Mouse (Mus musculus): ENCODE results near the gene Rhox4f.
"Not testable (repeated sequence)": the region's sequence is repeated elsewhere in the genome, so short reads cannot be mapped to it uniquely, and the experiment has no call there.

- not testable (repeated sequence) for TF ChIP-seq CTCF (conservative IDR thresholded peaks at IDR 0.05; ENCODE audit: low read length); NANOG (IDR thresholded peaks at IDR 0.05; ENCODE audit: borderline replicate concordance, low read length)
Measured at GRCm38 (mm10) chrX:37572638-37573037, 34.9 kb downstream of the Rhox4f start.
